Mouse (Mus musculus) heart, postnatal 0 days (tissue): Measurements from ENCODE around the gene Fam114a1.

Experiments used
- CTCF ChIP-seq: IDR thresholded peaks from 2 replicates; pipeline ENCODE4 v1.5.1; 2016; ENCODE audit warnings: antibody characterized with exemption, control low read depth, low read depth
- EP300 ChIP-seq: IDR thresholded peaks from 2 replicates; pipeline ENCODE4 v1.6.1; 2016; ENCODE audit warnings: antibody characterized with exemption, low read depth

DNA sequence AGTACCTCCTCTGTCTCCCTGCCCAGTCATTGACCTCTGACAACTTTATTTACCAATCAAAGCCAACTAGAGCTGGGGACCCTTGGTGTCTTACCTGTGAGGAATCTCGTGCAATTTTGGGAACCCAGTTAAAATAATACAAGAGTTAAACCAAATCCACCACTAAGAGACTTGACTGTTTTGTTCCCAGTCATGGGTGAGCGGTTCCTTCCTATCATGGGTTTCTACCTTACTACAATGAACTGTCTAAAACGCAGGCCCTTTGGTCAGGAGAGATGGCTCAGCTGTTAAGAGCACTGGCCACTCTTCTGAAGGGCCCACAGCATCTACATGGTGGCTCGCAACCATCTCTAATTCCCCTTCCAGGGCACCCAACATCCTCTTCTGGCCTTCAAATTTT lies 112.0 kb downstream of the Fam114a1 start:
- TF ChIP-seq CTCF: no peak
- no peak for TF ChIP-seq EP300
